ENCODE assay signal across 11 mouse cellular contexts in genomic region chr2:59203627-59204425, GRCm38 (mm10). TPM values are rescaled to one million over a fixed set of nuclear protein-coding genes. Genes with fewer than 3 reads are reported as not detected.
A peak's percentile ranks its signal among the peaks of the same experiment; 100 is the strongest.
DNase-seq lines count a peak whose midpoint lies in the region; ATAC-seq lines count a peak whose summit lies in the region.
"Had no signal": no experiment of that assay in that cellular context is flagged by ENCODE, and none has a peak within 500 bp of the region (broad histone marks: within the 10 kb centered on the region; RNA-seq: fewer than 3 reads in every experiment).

No protein-coding gene starts in this region.

- H3K4me3 ChIP-seq in heart, embryonic 14.5 days (ENCODE audit: control insufficient read depth in 1 of 2, insufficient read depth in 1 of 2, low read depth in 1 of 2, low read length in 2 of 2): no peak overlapping the region
- no peak overlapping the region for H3K4me3 ChIP-seq in embryonic facial prominence, embryonic 15.5 days (replicated peaks)

- 61% methylated on average over 3 of the region's 3 CpGs for WGBS in heart, embryonic 14.5 days
- 24% methylated on average over 3 of the region's 3 CpGs for WGBS in embryonic facial prominence, embryonic 15.5 days

- no peak for ATAC-seq in heart, embryonic 14.5 days (ENCODE audit: insufficient number of reproducible peaks, insufficient read depth, low FRiP score, low read depth)
- 0 out of 2 replicates have a peak, but pooled peaks have one; percentile 43 for ATAC-seq in embryonic facial prominence, embryonic 15.5 days (ENCODE audit: insufficient number of reproducible peaks, low FRiP score, low TSS enrichment, low read depth)
- ATAC-seq: hindbrain, embryonic 16.5 days had no signal

- no peaks in the 10 kb centered on the region for H3K36me3 ChIP-seq in heart, embryonic 14.5 days (ENCODE audit: control insufficient read depth, insufficient read depth, low read length)
- H3K36me3 ChIP-seq in embryonic facial prominence, embryonic 15.5 days: no peaks in the 10 kb centered on the region

- no peak overlapping the region for H3K9ac ChIP-seq in heart, embryonic 14.5 days (ENCODE audit: low read length)
- no peak overlapping the region for H3K9ac ChIP-seq in embryonic facial prominence, embryonic 15.5 days

- H3K27me3 ChIP-seq in heart, embryonic 14.5 days (ENCODE audit: control insufficient read depth, insufficient read depth, low read length): no peaks in the 10 kb centered on the region
- no peaks in the 10 kb centered on the region for H3K27me3 ChIP-seq in embryonic facial prominence, embryonic 15.5 days

- peak overlapping the region; percentile 68 to 70 for H3K27ac ChIP-seq in heart, embryonic 14.5 days (replicated peaks in 1 of 2; ENCODE audit: control insufficient read depth in 1 of 2, insufficient read depth in 1 of 2, low read depth in 2 of 2, low read length in 2 of 2)
- 0 out of 2 replicates have a peak overlapping the region, but pooled peaks have one; percentile 44 for H3K27ac ChIP-seq in embryonic facial prominence, embryonic 15.5 days (replicated peaks)

- no peaks in the 10 kb centered on the region for H3K9me3 ChIP-seq in heart, embryonic 14.5 days (ENCODE audit: control insufficient read depth, low read length)
- no peaks in the 10 kb centered on the region for H3K9me3 ChIP-seq in embryonic facial prominence, embryonic 15.5 days (replicated peaks)

- no peak for DNase-seq in heart, adult 18-20 months
- DNase-seq in thymus, postnatal 0 days (ENCODE audit: low spot score): peak; percentile 20
- no peak for DNase-seq in thymus, adult 18-20 months
- DNase-seq in cerebellum, adult 11 months: no peak
- no peak for DNase-seq in ovary, adult 18-20 months (ENCODE audit: low spot score)
- DNase-seq: cerebellum, postnatal 14 days; gastrocnemius, postnatal 14 days; kidney, postnatal 25 days had no signal

- no peak overlapping the region; the same call in 1 of the 2 replicates for H3K4me2 ChIP-seq in heart, embryonic 14.5 days (ENCODE audit: low read length)
- H3K4me2 ChIP-seq in embryonic facial prominence, embryonic 15.5 days (replicated peaks): no peak overlapping the region

- H3K4me1 ChIP-seq in heart, embryonic 14.5 days (ENCODE audit: control insufficient read depth in 2 of 2, insufficient read depth in 2 of 2, low read length in 2 of 2): peaks cover 27 to 63% of the 10 kb centered on the region in 2 experiments
- H3K4me1 ChIP-seq in embryonic facial prominence, embryonic 15.5 days: peaks cover 13% of the 10 kb centered on the region

RNA-seq across cellular contexts. Expression of gene Pkp4, which starts 43.2 kb away (rescaled TPM):
- 54.8 and 57.7 TPM in 2 replicates for polyA plus RNA-seq in heart, embryonic 14.5 days (2014; fragmentation: Nextera tagmentation; extraction: Ambion mirVana)
- total RNA-seq in heart, adult 18-20 months (2021): 100 to 1,000 TPM; 129 to 159 TPM
- 10.9 and 11.6 TPM in 2 replicates for polyA plus RNA-seq in thymus, postnatal 0 days (2015; fragmentation: Nextera tagmentation; extraction: Ambion mirVana)
- polyA plus RNA-seq in embryonic facial prominence, embryonic 15.5 days (2015; fragmentation: Nextera tagmentation; extraction: Ambion mirVana): 26.1 and 29.2 TPM in 2 replicates

RNA-seq across cellular contexts. Expression of gene Ccdc148, which starts 43.3 kb away (rescaled TPM):
- polyA plus RNA-seq in heart, embryonic 14.5 days (2014; fragmentation: Nextera tagmentation; extraction: Ambion mirVana): 0.61 and 1.1 TPM in 2 replicates
- total RNA-seq in heart, adult 18-20 months (2021): 1 to 10 TPM in 1 of 2 experiments, under 1 TPM in 1; 0.69 to 1.0 TPM
- 0.60 and 0.68 TPM in 2 replicates for polyA plus RNA-seq in thymus, postnatal 0 days (2015; fragmentation: Nextera tagmentation; extraction: Ambion mirVana)
- polyA plus RNA-seq in embryonic facial prominence, embryonic 15.5 days (2015; fragmentation: Nextera tagmentation; extraction: Ambion mirVana): 1.3 and 1.6 TPM in 2 replicates
